Mouse (Mus musculus) lung, postnatal 0 days (tissue): ENCODE measurements around the gene Mvb12a.

ENCODE experiments used
- CTCF ChIP-seq: IDR thresholded peaks from 2 replicates; pipeline ENCODE4 v1.5.1; 2016; ENCODE audit warnings: antibody characterized with exemption, mild to moderate bottlenecking
- EP300 ChIP-seq: IDR thresholded peaks from 2 replicates; pipeline ENCODE4 v1.6.1; 2016; ENCODE audit warnings: antibody characterized with exemption, mild to moderate bottlenecking, control low read depth

DNA sequence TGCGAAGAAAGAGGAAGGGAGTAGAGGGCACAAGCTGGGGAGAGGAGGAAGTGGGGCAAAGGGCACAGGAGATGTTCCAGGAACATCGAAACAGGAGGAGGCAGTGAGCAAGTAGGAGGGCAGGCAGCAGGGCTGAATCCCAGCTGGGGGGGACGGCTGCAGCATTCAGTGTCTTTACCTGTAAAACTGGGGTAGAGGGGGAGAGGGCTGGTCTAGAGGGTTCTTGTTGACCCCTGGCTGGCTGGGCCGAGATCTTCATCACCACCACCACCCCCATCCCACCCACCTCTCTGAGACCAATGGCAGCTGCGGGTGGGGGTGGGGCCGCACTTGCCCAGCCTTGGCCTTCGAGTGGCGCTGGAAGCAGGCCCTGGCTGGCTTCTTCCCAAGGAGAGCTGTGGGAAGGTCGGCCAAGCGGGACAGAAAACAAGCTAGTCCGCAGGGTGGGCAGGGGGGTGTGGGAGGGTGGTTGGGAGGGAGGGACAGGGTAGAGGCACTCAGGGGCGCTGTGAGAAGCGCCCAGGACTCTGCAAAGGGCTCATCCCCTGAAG is 25.7 kb downstream of the Mvb12a start, which contains the start of gene Slc27a1:
- TF ChIP-seq CTCF (no peak), EP300 (no peak)
